Mouse (Mus musculus) left cerebral cortex, postnatal 10 days (tissue): Measurements from ENCODE around the gene Ric8a. TPM values are rescaled to one million over a fixed set of nuclear protein-coding genes. Genes with fewer than 3 reads are reported as not detected.
"Not testable (repeated sequence)": the region's sequence is repeated elsewhere in the genome, so short reads cannot be mapped to it uniquely, and the experiment has no call there.

Experiments
- DNase-seq, 2 experiments: peaks; one replicate each; pipeline ENCODE4 v3.0.0; 2021 to 2022; ENCODE audit warnings: low spot score in 2 of 2, mixed read lengths in 1 of 2; ENCODE audit errors: extremely low spot score in 1 of 2
- intact Hi-C: fragments of 180-260 bp; cut with DNase I; formaldehyde crosslinking; loops from one replicate; pipeline ENCODE4 v1.15.1; 2025
- total RNA-seq, 2 experiments: library from RNA; stranded (reverse); gene quantifications; 2 replicates each; pipeline ENCODE4 v1.2.3; 2021

Ric8a gene
- total RNA-seq, 2 experiments from 2014 or later = 92.0 to 93.3 TPM

DNA sequence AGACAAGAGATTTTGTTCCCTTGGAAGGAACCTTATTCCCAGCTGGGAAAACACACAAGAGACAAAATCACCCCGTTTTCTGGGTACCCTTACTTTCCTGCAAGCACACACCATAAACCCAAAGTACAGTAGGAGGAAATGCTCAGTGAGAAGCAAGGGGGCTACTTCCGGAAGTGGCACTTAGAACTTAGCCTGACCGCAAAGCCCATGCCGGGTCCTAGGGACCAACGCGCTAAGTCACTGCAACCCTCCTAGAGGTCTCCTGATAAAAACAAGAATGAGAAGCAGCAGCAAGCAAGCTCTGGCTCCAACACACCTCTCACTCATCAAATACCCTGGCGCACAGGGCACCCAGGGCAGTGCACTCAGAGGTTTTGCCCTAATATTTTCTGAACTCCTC is 22.6 kb downstream of the Ric8a start:
- intact Hi-C loops = no loop called here

GRCm38 (mm10) chr7:140880419-140880818 is 23.7 kb downstream of the Ric8a start:
- no peak for DNase-seq
- intact Hi-C loops = loop anchor here (10.0 kb wide), 1 partner anchor 796 kb away; the partner anchor contains the start of gene Caly

More for the DNA sequence above, 22.6 kb downstream of the Ric8a start:
- DNase-seq = no peak

DNA sequence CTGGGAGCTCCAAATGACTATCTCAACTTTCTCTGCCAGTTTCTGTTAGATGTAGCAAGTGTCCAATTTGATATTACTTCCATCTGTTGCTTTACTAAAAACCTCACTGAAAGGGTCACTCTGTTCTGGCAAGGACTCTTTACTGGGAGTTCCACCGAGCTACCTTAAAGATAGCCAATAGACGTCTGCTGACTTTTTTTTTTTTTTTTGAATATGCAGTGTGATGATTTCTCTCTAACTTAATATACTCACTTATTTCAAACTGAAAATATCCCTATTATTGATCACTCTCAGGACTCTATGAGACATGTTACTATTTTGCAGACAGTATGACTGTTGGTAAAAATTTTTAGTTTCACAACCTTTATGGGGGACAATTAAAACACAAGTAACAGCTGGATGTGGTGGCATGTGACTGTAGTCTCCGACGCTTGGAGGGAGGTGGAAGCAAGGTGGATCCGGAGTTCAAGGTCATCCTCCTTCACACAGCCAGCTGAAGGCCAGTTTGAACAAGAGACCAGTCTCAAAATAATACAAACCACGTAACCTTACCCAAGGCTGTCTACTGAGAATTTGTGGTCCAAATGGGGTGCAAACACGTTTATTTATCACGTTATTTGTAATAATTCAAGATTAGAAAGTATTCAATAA is 24.2 kb downstream of the Ric8a start:
- no peak for DNase-seq
- intact Hi-C loops = loop anchor here (10.0 kb wide), 1 partner anchor 796 kb away; the partner anchor contains the start of gene Caly

- peak; percentile 94 to 97 for DNase-seq
- intact Hi-C loops = loop anchor here (10.0 kb wide), 1 partner anchor 797 kb away; the partner anchor contains the start of gene Caly
Observed at GRCm38 (mm10) chr7:140881696-140882468, 25.1 kb downstream of the Ric8a start, which contains the start of the genes Psmd13 and Sirt3. Gene Psmd13, plus strand, starts transcription at chr7:140881968. Gene Sirt3, minus strand, starts transcription at chr7:140882309.

DNA sequence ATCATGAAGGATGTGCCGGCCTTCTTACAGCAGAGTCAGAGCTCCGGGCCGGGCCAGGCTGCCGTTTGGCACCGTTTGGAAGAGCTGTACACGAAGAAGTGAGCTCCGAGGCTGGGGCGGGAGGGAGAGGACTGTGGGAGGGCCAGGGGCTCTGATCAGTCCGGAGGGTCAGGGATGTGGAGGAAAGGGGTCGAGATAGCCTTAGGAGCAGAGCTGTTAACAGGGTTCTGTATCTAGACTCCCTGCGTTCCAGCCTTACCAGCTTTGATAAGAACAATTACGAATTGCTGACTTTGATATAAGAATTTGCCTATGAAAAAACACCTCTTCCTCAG is 25.7 kb downstream of the Ric8a start:
- intact Hi-C loops = loop anchor here (10.0 kb wide), 1 partner anchor 798 kb away; the partner anchor contains the start of gene Caly
- no peak for DNase-seq

- DNase-seq, intact Hi-C loops: not testable (repeated sequence)
Observed at GRCm38 (mm10) chr7:140890636-140891035, 33.9 kb downstream of the Ric8a start.

DNA sequence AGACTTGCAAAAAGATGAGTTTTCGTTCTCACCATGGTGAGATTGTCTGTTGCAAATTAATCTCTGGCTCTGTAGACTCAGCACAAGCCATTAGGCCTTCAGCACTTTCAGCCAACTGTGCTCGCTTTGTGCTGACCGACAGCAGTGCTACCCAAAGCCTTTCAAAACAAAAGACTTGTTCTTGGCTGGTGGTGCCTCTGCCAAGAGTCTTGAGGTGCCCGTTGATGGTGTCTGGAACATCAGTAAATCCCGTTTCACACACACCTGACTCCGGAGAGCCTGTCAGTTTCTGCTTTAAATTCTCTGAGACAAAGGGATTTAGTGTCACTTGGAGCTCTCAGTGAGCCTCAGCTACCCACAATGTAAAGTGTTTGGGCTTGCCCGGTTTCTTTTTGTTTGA is 37.3 kb downstream of the Ric8a start:
- DNase-seq = no peak
- intact Hi-C loops = no loop called here

DNA sequence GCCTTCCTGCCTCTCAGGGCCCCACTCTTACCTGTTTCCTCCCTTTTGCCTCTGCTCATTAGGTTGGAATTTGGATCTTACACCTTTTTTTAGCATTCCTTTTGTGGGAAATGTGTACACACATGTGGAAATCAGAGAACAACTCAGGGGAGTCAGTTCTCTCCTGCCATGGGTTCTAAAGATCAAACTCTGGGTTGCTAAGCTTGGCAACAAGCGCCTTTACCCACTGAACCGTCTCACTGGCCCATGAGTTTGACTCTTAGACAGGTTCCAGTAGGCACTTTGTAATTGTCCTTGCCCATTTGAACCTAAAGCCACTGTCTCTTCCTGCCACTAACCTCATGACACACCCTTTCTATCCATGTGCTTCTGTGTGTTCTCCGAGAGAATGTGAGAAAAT is 37.9 kb downstream of the Ric8a start:
- intact Hi-C loops = no loop called here
- no peak for DNase-seq

DNA sequence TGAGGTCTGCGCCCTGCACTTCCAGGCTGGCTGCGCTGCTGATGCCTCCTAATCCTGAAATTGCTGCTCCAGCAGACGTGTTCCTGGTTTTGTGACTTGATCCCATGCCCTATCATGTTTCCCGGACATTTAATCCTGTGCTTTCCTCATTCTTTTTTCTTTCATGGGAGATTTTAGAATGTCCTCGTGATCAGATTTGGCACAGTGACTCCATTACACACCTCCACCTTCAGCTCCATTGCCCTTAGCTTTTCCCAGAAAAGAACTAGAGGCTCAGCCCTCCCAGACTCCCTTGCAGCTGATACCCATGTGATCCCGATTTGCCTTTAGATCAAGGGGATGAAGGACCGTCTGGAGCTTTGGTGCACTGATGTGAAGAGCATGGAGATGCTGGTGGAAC is 41.1 kb downstream of the Ric8a start:
- intact Hi-C loops = no loop called here
- no peak for DNase-seq

DNA sequence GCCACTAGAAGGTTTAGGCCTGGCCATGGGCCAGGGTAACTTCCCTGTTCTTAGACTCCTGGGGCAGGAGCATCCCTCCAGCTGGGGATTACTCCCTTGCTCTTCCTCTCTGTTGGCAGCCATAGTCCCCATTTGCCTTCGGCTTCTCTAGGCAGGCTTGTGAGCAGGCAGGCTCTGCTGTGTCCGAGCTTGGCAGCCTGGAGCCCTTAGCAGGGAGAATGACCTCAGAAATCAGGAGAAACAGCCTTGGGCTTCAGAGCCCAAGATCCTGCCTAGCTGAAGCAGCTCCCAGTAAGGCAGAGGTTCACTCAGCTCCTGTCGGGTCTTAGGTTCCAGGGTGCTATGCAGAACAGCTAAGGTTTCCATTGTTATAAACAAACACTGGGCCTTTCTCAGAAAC is 42.4 kb downstream of the Ric8a start:
- no peak for DNase-seq
- intact Hi-C loops = no loop called here

DNA sequence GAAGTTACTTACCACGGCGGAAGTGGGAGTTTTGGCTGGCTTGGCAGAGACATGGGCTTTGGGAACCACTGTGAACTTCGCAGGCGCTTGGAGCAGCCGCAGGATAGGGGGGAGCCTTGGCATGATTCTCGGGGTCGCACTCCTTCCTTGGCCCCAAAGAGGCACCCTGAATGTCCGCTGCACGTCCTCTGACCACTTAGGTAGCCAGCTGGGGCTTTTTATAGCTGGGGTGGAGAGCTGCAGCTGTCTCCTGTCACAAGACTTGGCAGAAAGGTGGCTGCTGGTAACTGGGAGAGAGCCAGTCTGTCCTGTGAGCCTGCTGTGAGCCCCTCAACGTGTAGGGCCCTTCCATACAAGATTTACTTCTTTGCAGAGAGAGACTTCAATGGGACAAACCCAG is 43.5 kb downstream of the Ric8a start, which contains the start of gene Cox8b:
Cox8b (minus strand) TSS at position 227 of the 400 bp plus-strand sequence.
- intact Hi-C loops = no loop called here
- DNase-seq = no peak

GRCm38 (mm10) chr7:140902036-140902875 is 45.5 kb downstream of the Ric8a start:
- DNase-seq = no peak
- intact Hi-C loops = loop anchor here (2.0 kb wide), 1 partner anchor 57 kb away; the partner anchor contains the start of gene Scgb1c1

DNA sequence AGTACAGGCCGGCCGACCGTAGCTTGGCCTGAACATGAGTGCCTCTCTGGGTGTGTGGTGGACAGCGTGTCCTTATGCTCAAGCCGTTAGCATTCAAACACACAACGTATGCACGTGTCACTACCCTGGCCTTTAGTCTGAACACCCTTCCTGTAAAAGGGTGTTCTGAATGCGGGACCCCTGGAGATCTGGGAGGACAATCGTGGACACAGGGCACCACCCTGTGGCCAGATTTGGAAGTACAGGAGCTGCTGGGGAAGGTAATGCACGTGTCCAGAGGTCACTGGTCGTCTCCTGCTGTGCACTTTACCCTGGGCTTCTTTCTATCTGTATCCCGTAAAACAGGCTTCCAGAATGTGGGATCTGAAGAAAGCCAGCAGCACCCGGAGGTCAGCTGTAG is 46.5 kb downstream of the Ric8a start:
- DNase-seq = peak; percentile 40 to 80
- intact Hi-C loops = loop anchor here (2.0 kb wide), 1 partner anchor 58 kb away; the partner anchor contains the start of gene Scgb1c1

DNA sequence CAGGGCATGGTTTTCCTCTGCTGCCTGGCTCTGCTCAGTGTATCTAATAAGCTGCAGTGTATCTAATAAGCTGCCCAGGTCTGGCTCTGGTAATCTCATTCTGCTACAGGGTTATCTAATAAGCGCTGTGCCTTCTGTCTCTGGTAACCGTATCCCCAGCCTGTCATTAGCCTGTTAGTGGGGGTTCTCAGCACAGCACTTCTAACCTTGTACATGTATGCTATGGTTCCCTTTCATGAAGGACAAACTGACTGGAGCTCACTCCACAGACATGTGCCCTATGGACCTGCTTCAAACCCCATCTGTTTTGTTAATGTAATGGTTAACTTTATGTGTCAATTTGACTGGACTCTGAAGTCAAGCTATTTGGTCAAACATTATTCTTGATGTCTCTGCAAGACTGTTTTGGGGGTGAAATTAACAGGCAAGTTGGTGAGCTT is 48.9 kb downstream of the Ric8a start:
- intact Hi-C loops = loop anchor here (5.0 kb wide), 1 partner anchor 272 kb away; no protein-coding TSS in a partner anchor

DNA sequence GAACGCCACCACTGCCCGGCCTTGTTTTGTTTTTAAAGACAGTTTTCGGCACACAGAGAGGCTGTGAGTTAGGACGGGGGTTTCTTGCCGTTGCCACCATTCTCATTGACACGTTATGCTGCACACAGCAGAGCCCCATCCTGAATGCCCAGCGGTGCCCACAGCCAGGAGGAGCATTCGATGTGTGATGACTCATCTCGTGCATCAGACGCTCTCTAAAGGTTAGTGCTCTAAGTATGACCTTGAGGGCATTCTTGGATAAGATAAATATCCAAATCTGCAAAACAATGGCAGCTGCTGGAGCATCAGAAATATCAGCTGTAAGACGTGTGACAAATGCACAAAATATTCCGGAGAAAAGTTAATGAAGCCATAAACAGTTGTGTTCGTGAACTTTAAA is 50.4 kb downstream of the Ric8a start:
- intact Hi-C loops = loop anchor here (5.0 kb wide), 1 partner anchor 270 kb away; no protein-coding TSS in a partner anchor
- no peak for DNase-seq

More for the DNA sequence above, 48.9 kb downstream of the Ric8a start:
- no peak for DNase-seq

- intact Hi-C loops = loop anchor here (1.0 to 5.0 kb wide), 2 partner anchors 141 to 270 kb away; no protein-coding TSS in a partner anchor
- no peak for DNase-seq
Observed at GRCm38 (mm10) chr7:140907697-140908096, 50.9 kb downstream of the Ric8a start.

- intact Hi-C loops = loop anchor here (1.0 to 5.0 kb wide), 2 partner anchors 140 to 269 kb away; no protein-coding TSS in a partner anchor
- no peak for DNase-seq
Observed at GRCm38 (mm10) chr7:140908181-140908580, 51.4 kb downstream of the Ric8a start.

GRCm38 (mm10) chr7:140908634-140909107 is 51.9 kb downstream of the Ric8a start:
- intact Hi-C loops = loop anchor here (1.0 to 5.0 kb wide), 2 partner anchors 140 to 269 kb away; no protein-coding TSS in a partner anchor
- DNase-seq = peak; percentile 48 to 73
